Mouse (Mus musculus) urinary bladder, postnatal 25 days (tissue): Measurements from ENCODE around the gene Fstl1.

Experiments
- DNase-seq: peaks from one replicate; pipeline ENCODE4 v3.0.0; 2022; ENCODE audit warnings: low spot score

Gene Fstl1

DNA sequence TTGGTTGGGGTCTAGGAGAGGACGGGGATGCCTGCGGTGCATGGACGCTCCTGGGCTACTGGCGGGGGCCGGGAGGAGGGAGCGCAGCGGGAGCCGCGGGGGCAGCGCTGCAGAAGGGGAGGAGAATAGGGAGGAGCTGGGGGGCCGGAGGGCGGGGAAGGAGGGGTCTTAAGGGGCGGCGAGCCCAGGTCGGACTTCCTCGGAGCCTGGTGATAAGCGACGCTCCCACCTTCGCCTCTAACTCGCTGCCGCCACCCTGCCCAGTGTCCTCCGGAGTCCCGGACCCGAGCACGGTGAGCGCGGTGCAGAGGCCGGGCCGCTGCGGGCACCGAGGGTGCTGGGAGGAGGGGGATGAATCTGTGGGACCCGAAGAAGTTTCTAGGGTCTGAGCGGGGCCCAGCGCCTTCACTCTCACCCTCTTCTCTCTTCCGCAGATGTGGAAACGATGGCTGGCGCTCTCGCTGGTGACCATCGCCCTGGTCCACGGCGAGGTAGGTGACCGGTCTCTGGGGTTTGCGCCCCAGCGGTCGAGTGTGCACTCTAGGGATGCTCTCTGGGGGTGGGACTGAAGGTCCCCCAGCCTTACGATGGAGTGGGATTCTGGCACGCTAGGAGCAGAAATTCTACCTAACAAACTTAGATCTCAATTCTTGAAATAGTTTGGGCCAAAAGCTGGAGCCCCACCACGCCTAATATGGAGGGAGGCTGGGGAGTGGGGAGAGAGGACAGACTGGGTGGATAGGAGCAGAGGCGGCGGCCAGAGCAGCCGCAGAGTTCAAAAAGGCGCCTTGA lies at the start of gene Fstl1:
Gene Fstl1, plus strand, starts transcription at position 14 of the 792 bp plus-strand sequence.
- peak; percentile 41 for DNase-seq

- no peak for DNase-seq
Measured at GRCm38 (mm10) chr16:37728674-37729073, 48.0 kb upstream of the Fstl1 start.

- no peak for DNase-seq
Measured at GRCm38 (mm10) chr16:37729381-37730150, 47.1 kb upstream of the Fstl1 start.

GRCm38 (mm10) chr16:37730293-37730835 lies 46.3 kb upstream of the Fstl1 start:
- no peak for DNase-seq

DNA sequence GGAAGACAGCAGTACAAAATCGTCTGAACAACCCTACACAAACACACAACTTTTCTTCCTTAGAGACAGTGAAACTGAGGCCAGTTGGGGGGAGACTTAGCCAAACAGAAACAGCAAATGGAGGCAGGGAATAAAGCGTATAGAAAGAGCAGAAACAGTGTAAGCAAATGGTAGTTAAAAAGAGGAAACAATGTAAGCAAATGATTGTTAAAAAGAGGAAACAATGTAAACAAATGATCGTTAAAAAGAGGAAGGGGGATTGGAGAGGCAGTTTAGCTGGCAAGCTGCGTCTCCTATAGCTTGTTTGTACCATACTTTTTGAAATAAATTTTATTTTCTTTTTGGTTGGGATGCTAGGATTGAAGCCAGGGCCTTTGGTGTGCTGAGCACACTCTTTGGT lies 45.2 kb upstream of the Fstl1 start:
- DNase-seq = no peak

- DNase-seq = no peak
Measured at GRCm38 (mm10) chr16:37732023-37732761, 44.5 kb upstream of the Fstl1 start.

- no peak for DNase-seq
Measured at GRCm38 (mm10) chr16:37740076-37740475, 36.6 kb upstream of the Fstl1 start.

- no peak for DNase-seq
Measured at GRCm38 (mm10) chr16:37742266-37742665, 34.4 kb upstream of the Fstl1 start.

- DNase-seq = no peak
Measured at GRCm38 (mm10) chr16:37752876-37753275, 23.8 kb upstream of the Fstl1 start.

- DNase-seq = no peak
Measured at GRCm38 (mm10) chr16:37753809-37754208, 22.9 kb upstream of the Fstl1 start.

DNA sequence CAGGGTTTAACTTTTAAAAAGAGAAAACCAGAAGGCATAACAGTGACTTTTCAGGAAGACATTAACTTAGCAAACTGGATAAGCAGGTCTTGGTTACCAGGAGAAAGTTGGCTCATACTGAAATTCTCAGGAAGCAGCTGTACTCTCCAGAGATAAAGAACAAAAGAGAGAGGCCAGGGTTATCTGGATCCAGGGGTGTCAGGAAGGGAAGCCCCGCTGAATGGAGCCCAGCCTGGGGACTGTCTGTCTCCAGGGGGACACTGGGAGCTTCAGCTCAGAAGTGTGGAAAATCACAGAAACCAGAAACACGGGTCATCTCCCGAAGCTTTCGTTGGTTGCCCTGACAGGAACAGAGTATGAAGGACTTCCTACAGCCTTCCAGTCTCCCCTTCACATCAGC lies 22.2 kb upstream of the Fstl1 start:
- no peak for DNase-seq

DNA sequence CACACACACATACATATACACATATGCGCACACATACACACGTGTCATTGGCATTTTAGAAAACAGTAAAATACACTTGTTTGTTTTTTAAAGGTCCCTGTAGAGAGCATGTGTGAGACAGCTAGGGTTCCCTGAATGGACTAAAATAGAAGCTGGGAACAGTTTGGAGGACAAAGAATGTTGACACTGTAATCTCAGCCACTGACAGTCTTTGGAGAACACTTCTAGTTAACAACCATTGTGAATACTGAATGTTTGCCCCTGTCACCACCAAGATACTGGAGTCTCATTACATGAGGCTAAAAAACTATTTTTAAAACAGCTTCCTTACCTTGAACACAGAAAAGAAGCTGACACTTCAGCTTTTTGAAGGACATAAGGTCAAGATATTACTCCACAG lies 19.4 kb upstream of the Fstl1 start:
- no peak for DNase-seq

DNA sequence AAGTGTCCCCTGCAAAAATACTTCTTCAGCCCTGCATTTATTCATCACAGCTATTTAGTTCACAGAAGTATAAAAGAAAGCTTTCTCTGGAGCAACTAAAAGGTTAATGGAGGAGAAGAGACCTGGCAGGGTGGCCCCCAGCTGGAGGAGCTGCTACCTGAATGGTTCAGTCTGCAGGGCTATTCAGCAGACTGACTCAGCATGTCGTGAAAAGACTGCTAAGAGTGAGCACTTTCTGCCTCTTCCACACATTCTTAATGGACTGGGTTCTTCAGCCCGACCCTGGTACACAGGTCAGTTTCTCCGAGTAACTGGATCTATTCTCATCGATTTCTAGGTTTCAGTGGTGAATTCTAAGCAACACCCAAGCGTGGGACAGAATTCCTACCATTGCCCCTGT lies 12.9 kb upstream of the Fstl1 start:
- DNase-seq = no peak

GRCm38 (mm10) chr16:37776166-37776859 lies 360 bp upstream of the Fstl1 start:
- DNase-seq = no peak

DNA sequence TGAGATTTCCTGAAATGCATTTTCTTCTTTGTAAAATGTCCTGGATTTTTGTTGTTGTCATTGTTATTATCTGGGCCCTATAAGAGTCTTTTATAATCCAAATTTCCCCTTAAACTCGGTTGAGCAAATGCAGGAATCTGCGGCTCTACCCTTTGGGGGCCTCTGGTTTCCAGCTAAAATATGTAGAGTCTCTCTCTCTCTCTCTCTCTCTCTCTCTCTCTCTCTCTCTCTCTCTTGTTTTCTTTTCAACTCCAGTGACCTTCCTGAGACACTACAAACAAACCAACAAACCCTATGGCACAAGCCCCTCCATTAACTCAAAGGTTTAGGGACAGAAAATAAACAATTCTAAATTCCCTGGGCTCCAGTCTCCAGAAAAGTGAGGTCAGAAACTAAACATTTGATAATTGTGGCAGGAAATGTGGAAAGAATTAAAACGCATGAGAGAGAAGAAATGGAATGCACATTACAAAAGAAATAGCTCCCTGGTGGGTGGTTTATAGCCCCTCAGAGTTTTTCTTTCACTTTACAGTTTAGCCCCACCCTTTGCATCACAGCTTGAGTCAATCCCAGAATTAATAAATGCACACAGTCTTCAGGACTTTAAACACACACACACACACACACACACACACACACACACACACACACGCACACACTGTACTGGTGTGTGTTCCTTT lies 1.3 kb downstream of the Fstl1 start:
- no peak for DNase-seq

DNA sequence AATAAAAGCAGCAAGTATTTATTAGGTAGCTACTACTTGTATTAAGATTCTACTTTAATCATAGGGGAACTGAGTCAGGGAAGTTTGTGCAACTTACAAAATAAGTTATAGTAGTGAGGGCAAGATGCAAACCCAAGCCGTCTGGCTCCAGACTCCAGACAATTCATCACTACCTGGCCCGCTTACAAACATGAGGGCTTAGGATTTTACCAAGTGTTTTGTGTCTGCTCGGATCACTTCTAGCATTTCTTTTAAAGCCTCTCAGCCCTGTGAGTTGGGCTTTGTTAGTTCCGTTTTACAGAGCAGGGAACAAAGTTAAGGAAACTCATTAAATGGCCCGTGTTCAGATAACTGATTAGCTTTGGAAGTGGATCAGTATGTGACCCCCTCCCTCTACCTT lies 1.9 kb downstream of the Fstl1 start:
- no peak for DNase-seq

DNA sequence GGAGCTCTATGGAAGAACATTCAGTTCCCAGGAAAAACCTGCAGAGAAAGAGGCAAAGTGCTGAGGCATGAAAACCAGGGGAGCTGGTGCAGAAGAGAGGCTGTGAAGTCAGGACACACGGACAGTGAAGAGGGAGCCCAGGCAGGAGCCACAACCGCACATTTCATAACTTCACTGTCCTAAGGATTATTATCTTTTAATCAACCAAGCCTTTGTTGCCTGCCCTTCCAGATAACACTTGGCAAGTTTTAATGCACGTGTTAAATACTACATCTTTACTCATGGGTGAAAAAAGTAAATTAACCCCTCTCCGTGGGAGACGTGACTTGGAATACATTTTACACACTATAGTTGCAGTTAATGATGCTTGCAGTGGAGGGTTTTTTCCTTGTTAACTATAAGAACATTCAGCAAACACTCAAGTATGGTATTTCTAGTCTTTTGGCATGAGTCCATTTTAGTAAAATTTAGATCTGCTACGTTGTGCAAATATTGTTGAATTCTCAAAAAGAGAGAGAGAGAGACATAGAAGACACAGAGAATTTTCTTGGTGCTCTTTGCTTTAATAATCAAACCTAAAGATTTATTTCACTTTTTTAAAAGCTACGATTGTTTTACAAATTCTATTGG lies 3.1 kb downstream of the Fstl1 start:
- no peak for DNase-seq

GRCm38 (mm10) chr16:37780386-37780785 lies 3.7 kb downstream of the Fstl1 start:
- no peak for DNase-seq

DNA sequence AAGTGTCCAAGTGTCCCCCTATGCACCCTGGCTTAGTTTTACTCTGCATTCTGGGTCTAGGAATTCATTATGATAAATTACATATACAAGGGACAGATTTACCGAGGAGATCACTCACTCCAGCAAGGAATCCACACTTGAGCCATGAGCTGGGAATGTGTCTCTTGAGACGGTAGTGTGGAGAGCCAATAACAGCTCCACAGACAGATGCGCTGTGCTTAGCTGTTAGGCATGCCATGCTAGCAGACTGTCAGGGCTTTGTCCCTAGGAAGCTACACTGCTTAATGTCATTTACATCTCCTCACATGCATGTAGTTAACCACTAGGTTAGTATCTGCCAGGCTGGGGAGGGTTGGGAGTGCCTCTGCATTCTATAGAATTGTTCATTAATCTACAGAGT lies 4.2 kb downstream of the Fstl1 start:
- no peak for DNase-seq

- no peak for DNase-seq
Measured at GRCm38 (mm10) chr16:37784526-37784925, 7.9 kb downstream of the Fstl1 start.
